Mouse (Mus musculus): ENCODE measurements around the gene Gm10436. TPM values are rescaled to one million over a fixed set of nuclear protein-coding genes. Genes with fewer than 3 reads are reported as not detected.
"Not testable (repeated sequence)": the region's sequence is repeated elsewhere in the genome, so short reads cannot be mapped to it uniquely, and the experiment has no call there.

Gm10436 gene
- total RNA-seq (2014; rRNA removed), result not detected in 2 replicates
- not detected in 2 replicates for polyA plus RNA-seq (2015; fragmentation: Nextera tagmentation; extraction: Ambion mirVana)

- H3K27me3 ChIP-seq (ENCODE audit: insufficient read depth, low read length), result not testable (repeated sequence)
Measured at GRCm38 (mm10) chr12:88182008-88182407, at the start of gene Gm10436. TSS of gene Gm10436 (minus strand) at chr12:88182108.

GRCm38 (mm10) chr12:88219445-88219844 is 37.5 kb upstream of the Gm10436 start:
- WGBS, result 93% methylated on average over 3 of the region's 3 CpGs
- no peak for ATAC-seq

More at GRCm38 (mm10) chr12:88182008-88182407, at the start of gene Gm10436:
- not testable (repeated sequence) for DNase-seq (ENCODE audit: low spot score); H3K9me3 ChIP-seq (ENCODE audit: low read length); H3K4me3 ChIP-seq (ENCODE audit: low read length); H3K9ac ChIP-seq (replicated peaks; ENCODE audit: low read length); H3K36me3 ChIP-seq (ENCODE audit: insufficient read depth, low read length); H3K4me1 ChIP-seq (ENCODE audit: insufficient read depth, low read length); H3K27ac ChIP-seq; ATAC-seq; H3K4me2 ChIP-seq (ENCODE audit: low read depth, low read length)
- WGBS, result 65% methylated on average over 1 of the region's 1 CpGs

GRCm38 (mm10) chr12:88218059-88218458 is 36.2 kb upstream of the Gm10436 start:
- H3K9me3 ChIP-seq (ENCODE audit: low read length); H3K4me2 ChIP-seq (ENCODE audit: low read depth, low read length); H3K27me3 ChIP-seq (ENCODE audit: insufficient read depth, low read length); ATAC-seq; H3K4me3 ChIP-seq (ENCODE audit: low read length); DNase-seq (ENCODE audit: low spot score); H3K27ac ChIP-seq; H3K9ac ChIP-seq (replicated peaks; ENCODE audit: low read length); H3K36me3 ChIP-seq (ENCODE audit: insufficient read depth, low read length); H3K4me1 ChIP-seq (ENCODE audit: insufficient read depth, low read length): not testable (repeated sequence)

More at GRCm38 (mm10) chr12:88219445-88219844, 37.5 kb upstream of the Gm10436 start:
- TF ChIP-seq CTCF (IDR thresholded peaks at IDR 0.05; ENCODE audit: low read depth), result no peak
- Histone ChIP-seq H3K4me2 (ENCODE audit: low read depth, low read length) (no peak overlapping the region), H3K36me3 (ENCODE audit: insufficient read depth, low read length) (no peaks in the 10 kb centered on the region), H3K4me1 (ENCODE audit: insufficient read depth, low read length) (no peaks in the 10 kb centered on the region), H3K9ac (replicated peaks; ENCODE audit: low read length) (no peak overlapping the region), H3K9me3 (ENCODE audit: low read length) (no peaks in the 10 kb centered on the region), H3K27ac (no peak overlapping the region), H3K27me3 (ENCODE audit: insufficient read depth, low read length) (no peaks in the 10 kb centered on the region), H3K4me3 (ENCODE audit: low read length) (no peak overlapping the region)
- DNase-seq (ENCODE audit: low spot score), result no peak

- no peak for DNase-seq (ENCODE audit: low spot score)
- Histone ChIP-seq H3K4me3 (ENCODE audit: low read length) (no peak overlapping the region), H3K9ac (replicated peaks; ENCODE audit: low read length) (no peak overlapping the region), H3K36me3 (ENCODE audit: insufficient read depth, low read length) (no peaks in the 10 kb centered on the region), H3K27me3 (ENCODE audit: insufficient read depth, low read length) (no peaks in the 10 kb centered on the region), H3K4me1 (ENCODE audit: insufficient read depth, low read length) (no peaks in the 10 kb centered on the region), H3K9me3 (ENCODE audit: low read length) (no peaks in the 10 kb centered on the region), H3K4me2 (ENCODE audit: low read depth, low read length) (no peak overlapping the region), H3K27ac (no peak overlapping the region)
- TF ChIP-seq CTCF (IDR thresholded peaks at IDR 0.05; ENCODE audit: low read depth), result no peak
- ATAC-seq, result no peak
- 84% methylated on average over 12 of the region's 12 CpGs for WGBS
Measured at GRCm38 (mm10) chr12:88214641-88215040, 32.7 kb upstream of the Gm10436 start.

GRCm38 (mm10) chr12:88211458-88211857 is 29.6 kb upstream of the Gm10436 start:
- H3K9me3 ChIP-seq (ENCODE audit: low read length); DNase-seq (ENCODE audit: low spot score); H3K27me3 ChIP-seq (ENCODE audit: insufficient read depth, low read length); H3K4me3 ChIP-seq (ENCODE audit: low read length); ATAC-seq; H3K9ac ChIP-seq (replicated peaks; ENCODE audit: low read length); H3K36me3 ChIP-seq (ENCODE audit: insufficient read depth, low read length); H3K4me2 ChIP-seq (ENCODE audit: low read depth, low read length); H3K27ac ChIP-seq; H3K4me1 ChIP-seq (ENCODE audit: insufficient read depth, low read length): not testable (repeated sequence)
- WGBS, result 88% methylated on average over 9 of the region's 9 CpGs

- no peak overlapping the region for H3K27ac ChIP-seq
- no peaks in the 10 kb centered on the region for H3K27me3 ChIP-seq (ENCODE audit: insufficient read depth, low read length)
- no peaks in the 10 kb centered on the region for H3K4me1 ChIP-seq (ENCODE audit: insufficient read depth, low read length)
- H3K4me3 ChIP-seq (ENCODE audit: low read length), result no peak overlapping the region
- WGBS, result 92% methylated on average over 2 of the region's 2 CpGs
- H3K36me3 ChIP-seq (ENCODE audit: insufficient read depth, low read length), result no peaks in the 10 kb centered on the region
- TF ChIP-seq CTCF (IDR thresholded peaks at IDR 0.05; ENCODE audit: low read depth), result no peak
- no peak for ATAC-seq
- no peaks in the 10 kb centered on the region for H3K9me3 ChIP-seq (ENCODE audit: low read length)
- no peak overlapping the region for H3K4me2 ChIP-seq (ENCODE audit: low read depth, low read length)
- H3K9ac ChIP-seq (replicated peaks; ENCODE audit: low read length), result no peak overlapping the region
- DNase-seq (ENCODE audit: low spot score), result no peak
Measured at GRCm38 (mm10) chr12:88202856-88203255, 20.9 kb upstream of the Gm10436 start.

Other genes starting within 250 kb of the Gm10436 start
- gene Gm2042, start 228.0 kb downstream of the Gm10436 start, total RNA-seq (2014; rRNA removed), result not detected in 2 replicates
- gene Gm2042, start 228.0 kb downstream of the Gm10436 start, polyA plus RNA-seq (2015; fragmentation: Nextera tagmentation; extraction: Ambion mirVana), result not detected in 2 replicates
- not detected in 2 replicates for gene Gm2075, start 170.3 kb downstream of the Gm10436 start, total RNA-seq (2014; rRNA removed)
- gene Gm2075, start 170.3 kb downstream of the Gm10436 start, polyA plus RNA-seq (2015; fragmentation: Nextera tagmentation; extraction: Ambion mirVana), result not detected in 2 replicates
- gene Gm6803, start 163.3 kb downstream of the Gm10436 start, total RNA-seq (2014; rRNA removed), result not detected in 2 replicates
- gene Gm6803, start 163.3 kb downstream of the Gm10436 start, polyA plus RNA-seq (2015; fragmentation: Nextera tagmentation; extraction: Ambion mirVana), result not detected in 2 replicates
- gene Gm2056, start 155.1 kb downstream of the Gm10436 start, total RNA-seq (2014; rRNA removed), result not detected in 2 replicates
- not detected in 2 replicates for gene Gm2056, start 155.1 kb downstream of the Gm10436 start, polyA plus RNA-seq (2015; fragmentation: Nextera tagmentation; extraction: Ambion mirVana)
- not detected in 2 replicates for gene Gm16368, start 98.4 kb downstream of the Gm10436 start, total RNA-seq (2014; rRNA removed)
- not detected in 2 replicates for gene Gm16368, start 98.4 kb downstream of the Gm10436 start, polyA plus RNA-seq (2015; fragmentation: Nextera tagmentation; extraction: Ambion mirVana)
- not detected in 2 replicates for gene Gm8332, start 68.0 kb upstream of the Gm10436 start, total RNA-seq (2014; rRNA removed)
- not detected in 2 replicates for gene Gm8332, start 68.0 kb upstream of the Gm10436 start, polyA plus RNA-seq (2015; fragmentation: Nextera tagmentation; extraction: Ambion mirVana)
- gene Gm5662, start 92.4 kb upstream of the Gm10436 start, total RNA-seq (2014; rRNA removed), result not detected in 2 replicates
- gene Gm5662, start 92.4 kb upstream of the Gm10436 start, polyA plus RNA-seq (2015; fragmentation: Nextera tagmentation; extraction: Ambion mirVana), result not detected in 2 replicates
- gene Gm5039, start 141.9 kb upstream of the Gm10436 start, total RNA-seq (2014; rRNA removed), result not detected in 2 replicates
- not detected in 2 replicates for gene Gm5039, start 141.9 kb upstream of the Gm10436 start, polyA plus RNA-seq (2015; fragmentation: Nextera tagmentation; extraction: Ambion mirVana)
- gene Adck1, start 178.4 kb upstream of the Gm10436 start, total RNA-seq (2014; rRNA removed), result 44.7 and 48.7 TPM in 2 replicates
- 37.5 and 40.1 TPM in 2 replicates for gene Adck1, start 178.4 kb upstream of the Gm10436 start, polyA plus RNA-seq (2015; fragmentation: Nextera tagmentation; extraction: Ambion mirVana)

Data from hindbrain, postnatal 0 days (tissue).